Mouse (Mus musculus) bone marrow macrophage, adult 2 months (primary cell): ENCODE measurements at regions not wholly inside any gene's neighbourhood (a gene's known extent, or its start where the extent isn't known, plus 50 kb on each side); places are given as distances from the start of the nearest gene placed in this dataset.

Source experiments
- CTCF ChIP-seq: IDR thresholded peaks from 2 replicates; pipeline ENCODE4 v1.5.1; 2012; ENCODE audit warnings: low read depth, mild to moderate bottlenecking, low read length, moderate library complexity
- POLR2A ChIP-seq: IDR thresholded peaks from 2 replicates; pipeline ENCODE4 v1.6.1; 2012; ENCODE audit warnings: mild to moderate bottlenecking, low read depth, low read length, borderline replicate concordance

GRCm38 (mm10) chr1:148797110-148797509, 1164.0 kb downstream of the Pla2g4a start:
- TF ChIP-seq POLR2A, result no peak
- no peak for TF ChIP-seq CTCF
